Mouse (Mus musculus) stomach, postnatal 0 days (tissue): ENCODE results near the gene Col5a2. TPM values are rescaled to one million over a fixed set of nuclear protein-coding genes. Genes with fewer than 3 reads are reported as not detected.

ENCODE experiments used
- ATAC-seq: fragments of 200-750 bp; cut with Nextera tagmentation; 2 replicates; pipeline ENCODE4 v1.8.0; 2017; ENCODE audit not compliant: low FRiP score, low TSS enrichment
- DNase-seq: peaks from one replicate; pipeline ENCODE4 v3.0.0-alpha.2; 2016; ENCODE audit warnings: low spot score
- H3K27ac ChIP-seq: fragments of 300-500 bp; sonication (generic); replicated peaks from 2 replicates; pipeline ENCODE4 v1.5.1; 2014; ENCODE audit warnings: mild to moderate bottlenecking, control low read depth
- H3K27me3 ChIP-seq: fragments of 300-500 bp; sonication (generic); 2 replicates; pipeline ENCODE4 v1.6.1; 2014; ENCODE audit warnings: low read length; ENCODE audit not compliant: control insufficient read depth, insufficient read depth
- H3K36me3 ChIP-seq: fragments of 300-500 bp; sonication (generic); 2 replicates; pipeline ENCODE4 v1.6.1; 2014; ENCODE audit warnings: low read length, mixed read lengths; ENCODE audit not compliant: control insufficient read depth, insufficient read depth
- H3K4me1 ChIP-seq: fragments of 300-500 bp; sonication (generic); replicated peaks from 2 replicates; pipeline ENCODE4 v1.6.1; 2014; ENCODE audit warnings: antibody characterized with exemption; ENCODE audit not compliant: control insufficient read depth, insufficient read depth
- H3K4me2 ChIP-seq: fragments of 300-500 bp; sonication (generic); replicated peaks from 2 replicates; pipeline ENCODE4 v1.6.1; 2014; ENCODE audit warnings: low read depth, mild to moderate bottlenecking, control low read depth, moderate library complexity
- H3K4me3 ChIP-seq: fragments of 300-500 bp; sonication (generic); 2 replicates; pipeline ENCODE4 v1.5.1; 2014; ENCODE audit warnings: low read depth, low read length, control low read depth
- H3K9ac ChIP-seq: fragments of 300-500 bp; sonication (generic); 2 replicates; pipeline ENCODE4 v1.6.1; 2014; ENCODE audit warnings: mild to moderate bottlenecking, low read length, control low read depth, mixed read lengths
- H3K9me3 ChIP-seq: fragments of 300-500 bp; sonication (generic); 2 replicates; pipeline ENCODE4 v1.6.1; 2016; ENCODE audit warnings: low read length; ENCODE audit not compliant: control insufficient read depth
- CTCF ChIP-seq: IDR thresholded peaks from 2 replicates; pipeline ENCODE4 v1.5.1; 2016; ENCODE audit warnings: antibody characterized with exemption, low read depth, mild to moderate bottlenecking, moderate library complexity
- EP300 ChIP-seq: optimal IDR thresholded peaks from 2 replicates; pipeline ENCODE3; 2016; ENCODE audit warnings: antibody characterized with exemption
- WGBS: fragments of 180-500 bp; shearing (Covaris S2); extraction: QIAGEN DNeasy Blood & Tissue Kit; methylation state at CpG from one replicate; pipeline ENCODE4 v1.1.7; 2014; 5-methylcytosine and 5-hydroxymethylcytosine counted together
- polyA plus RNA-seq: library from polyadenylated mRNA; unstranded; fragments of >200 nt; fragmentation: Nextera tagmentation; extraction: Ambion mirVana; gene quantifications from 2 replicates; pipeline ENCODE4 v1.2.1, GENCODE M21; 2015

The Col5a2 gene
- polyA plus RNA-seq, 1 experiment from 2014 or later = 55.4 TPM

DNA sequence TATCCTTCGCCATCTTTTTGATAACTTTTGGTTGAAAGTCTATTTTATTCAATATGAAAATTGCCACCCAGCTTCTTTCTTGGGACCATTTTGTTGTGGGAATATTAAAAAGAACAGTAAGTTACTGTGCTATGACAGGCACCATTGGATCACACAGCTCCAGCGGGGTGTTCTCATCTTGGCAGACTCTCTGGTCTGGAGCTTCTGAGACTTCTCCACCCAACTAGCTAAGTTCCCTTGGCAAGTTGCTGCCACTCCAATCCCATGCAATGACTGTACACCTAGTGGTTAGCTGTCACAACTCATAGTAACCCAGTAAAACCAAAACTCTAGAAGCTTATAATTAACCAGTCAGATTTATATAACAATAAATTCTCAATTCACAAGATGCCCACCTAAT, 139.8 kb downstream of the Col5a2 start:
- Histone ChIP-seq H3K9ac (no peak overlapping the region), H3K4me2 (no peak overlapping the region), H3K9me3 (no peaks in the 10 kb centered on the region), H3K36me3 (0 out of 2 replicates have a peak, but pooled peaks cover 2% of the 10 kb centered on the region), H3K4me1 (no peaks in the 10 kb centered on the region), H3K27me3 (no peaks in the 10 kb centered on the region), H3K4me3 (no peak overlapping the region), H3K27ac (no peak overlapping the region)
- ATAC-seq (no peak), DNase-seq (no peak)
- TF ChIP-seq EP300 (no peak), CTCF (no peak)
- 97% methylated on average over 2 of the region's 2 CpGs for WGBS

DNA sequence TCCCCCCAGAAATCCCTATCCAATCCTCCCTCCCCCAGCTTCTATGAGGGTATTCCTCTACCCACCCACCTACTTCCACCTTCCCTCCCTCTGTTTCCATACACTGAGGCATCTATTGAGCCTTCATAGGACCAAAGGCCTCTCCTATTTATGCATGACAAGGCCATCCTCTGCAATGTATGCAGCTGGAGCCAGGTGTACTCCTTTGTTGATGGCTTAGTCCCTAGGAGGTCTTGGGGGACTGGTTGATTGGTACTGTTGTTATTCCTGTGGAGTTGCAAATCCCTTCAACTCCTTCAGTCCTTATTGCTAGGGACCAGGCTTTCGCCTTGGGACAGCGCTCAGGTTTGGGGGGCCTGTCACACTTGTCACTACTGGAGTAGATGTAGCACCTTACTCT, 143.4 kb downstream of the Col5a2 start:
- Histone ChIP-seq H3K36me3 (no peaks in the 10 kb centered on the region), H3K9me3 (no peaks in the 10 kb centered on the region), H3K4me2 (no peak overlapping the region), H3K27ac (no peak overlapping the region), H3K4me1 (no peaks in the 10 kb centered on the region), H3K9ac (no peak overlapping the region), H3K27me3 (no peaks in the 10 kb centered on the region), H3K4me3 (no peak overlapping the region)
- WGBS = 91% methylated on average over 2 of the region's 2 CpGs
- TF ChIP-seq EP300 = no peak
- no peak for TF ChIP-seq CTCF
- ATAC-seq (no peak), DNase-seq (no peak)

DNA sequence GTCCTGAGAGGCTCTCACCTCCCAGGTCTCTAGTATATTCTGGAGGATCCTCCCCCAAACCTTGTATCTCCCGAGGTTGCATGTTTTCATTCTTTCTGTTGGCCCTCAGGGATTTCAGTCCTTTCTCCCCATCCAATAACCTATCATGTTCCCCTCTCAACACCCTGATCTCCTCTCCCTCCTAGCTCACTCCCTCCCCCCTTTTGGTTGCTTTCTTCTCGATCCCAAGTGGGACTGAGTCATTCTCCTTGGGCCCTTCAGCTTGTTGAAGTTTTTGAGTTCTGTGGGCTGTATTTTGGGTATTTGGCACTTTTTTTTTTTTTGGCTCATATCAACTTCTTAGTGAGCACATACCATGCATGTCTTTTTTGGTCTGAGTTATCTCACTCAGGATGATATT, 143.9 kb downstream of the Col5a2 start:
- TF ChIP-seq EP300 (no peak), CTCF (no peak)
- Histone ChIP-seq H3K27me3 (no peaks in the 10 kb centered on the region), H3K4me1 (no peaks in the 10 kb centered on the region), H3K4me2 (no peak overlapping the region), H3K9me3 (no peaks in the 10 kb centered on the region), H3K9ac (no peak overlapping the region), H3K27ac (no peak overlapping the region), H3K4me3 (no peak overlapping the region), H3K36me3 (no peaks in the 10 kb centered on the region)
- 77% methylated on average over 2 of the region's 2 CpGs for WGBS
- no peak for ATAC-seq
- no peak for DNase-seq

GRCm38 (mm10) chr1:45358020-45358419, 145.1 kb downstream of the Col5a2 start:
- DNase-seq (no peak), ATAC-seq (no peak)
- TF ChIP-seq CTCF (no peak), EP300 (no peak)
- no peak overlapping the region for H3K9ac ChIP-seq
- 56% methylated on average over 1 of the region's 1 CpGs for WGBS
- no peaks in the 10 kb centered on the region for H3K4me1 ChIP-seq
- no peak overlapping the region for H3K27ac ChIP-seq
- no peaks in the 10 kb centered on the region for H3K9me3 ChIP-seq
- no peak overlapping the region for H3K4me2 ChIP-seq
- no peaks in the 10 kb centered on the region for H3K36me3 ChIP-seq
- no peak overlapping the region for H3K4me3 ChIP-seq
- no peaks in the 10 kb centered on the region for H3K27me3 ChIP-seq

DNA sequence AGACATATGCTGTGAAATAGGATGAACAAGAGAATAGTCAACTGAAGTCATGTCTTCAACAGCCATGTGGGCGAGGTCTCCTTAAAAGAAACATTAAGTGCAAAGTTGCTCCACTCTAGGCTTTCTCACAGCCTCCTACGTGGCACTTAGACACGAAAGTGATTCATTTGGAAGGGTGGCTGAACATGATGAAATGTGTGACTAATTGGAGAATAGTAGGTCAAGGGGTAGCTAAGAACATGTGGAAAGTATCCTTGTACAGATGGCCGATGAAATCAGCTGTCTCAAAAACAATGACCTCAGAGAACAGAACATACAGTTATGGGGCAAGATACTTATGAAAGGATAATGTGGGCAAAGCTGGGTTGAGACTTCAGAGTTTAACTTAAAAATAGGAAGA, 147.1 kb downstream of the Col5a2 start:
- Histone ChIP-seq H3K9me3 (no peaks in the 10 kb centered on the region), H3K4me1 (no peaks in the 10 kb centered on the region), H3K9ac (no peak overlapping the region), H3K4me2 (no peak overlapping the region), H3K4me3 (no peak overlapping the region), H3K27ac (peak overlapping the region; percentile 30; the same call in 1 of the 2 replicates), H3K27me3 (no peaks in the 10 kb centered on the region), H3K36me3 (no peaks in the 10 kb centered on the region)
- 59% methylated on average over 4 of the region's 4 CpGs for WGBS
- no peak for TF ChIP-seq EP300
- TF ChIP-seq CTCF = no peak
- DNase-seq = no peak
- ATAC-seq = peak; percentile 61; the same call in 1 of the 2 replicates

GRCm38 (mm10) chr1:45329149-45329548, 173.9 kb downstream of the Col5a2 start:
- H3K27ac ChIP-seq = no peak overlapping the region

More at GRCm38 (mm10) chr1:45329149-45329548, 173.9 kb downstream of the Col5a2 start:
- no peak for TF ChIP-seq EP300
- no peak for TF ChIP-seq CTCF
- no peak for DNase-seq
- H3K4me1 ChIP-seq = no peaks in the 10 kb centered on the region
- H3K4me3 ChIP-seq = no peak overlapping the region
- H3K36me3 ChIP-seq = no peaks in the 10 kb centered on the region
- no peak overlapping the region for H3K9ac ChIP-seq
- no peak overlapping the region for H3K4me2 ChIP-seq
- WGBS = 79% methylated on average over 1 of the region's 1 CpGs
- H3K27me3 ChIP-seq = no peaks in the 10 kb centered on the region
- H3K9me3 ChIP-seq = no peaks in the 10 kb centered on the region
- ATAC-seq = no peak

Other genes with a start within 250 kb of the Col5a2 start
- gene Col3a1, start 191.7 kb downstream of the Col5a2 start, polyA plus RNA-seq = 1,202 and 1,254 TPM in 2 replicates